Mouse (Mus musculus) bone marrow macrophage, adult 2 months (primary cell): ENCODE results near the gene Ngfr.

Experiments
- CTCF ChIP-seq: IDR thresholded peaks from 2 replicates; pipeline ENCODE4 v1.5.1; 2012; ENCODE audit warnings: low read depth, mild to moderate bottlenecking, low read length, moderate library complexity
- POLR2A ChIP-seq: IDR thresholded peaks from 2 replicates; pipeline ENCODE4 v1.6.1; 2012; ENCODE audit warnings: mild to moderate bottlenecking, low read depth, low read length, borderline replicate concordance

- TF ChIP-seq CTCF (no peak), POLR2A (no peak)
Observed at GRCm38 (mm10) chr11:95617785-95618465, 30.4 kb upstream of the Ngfr start.
